Mouse (Mus musculus): ENCODE data around the gene Vmn2r24.

Gene Vmn2r24

DNA sequence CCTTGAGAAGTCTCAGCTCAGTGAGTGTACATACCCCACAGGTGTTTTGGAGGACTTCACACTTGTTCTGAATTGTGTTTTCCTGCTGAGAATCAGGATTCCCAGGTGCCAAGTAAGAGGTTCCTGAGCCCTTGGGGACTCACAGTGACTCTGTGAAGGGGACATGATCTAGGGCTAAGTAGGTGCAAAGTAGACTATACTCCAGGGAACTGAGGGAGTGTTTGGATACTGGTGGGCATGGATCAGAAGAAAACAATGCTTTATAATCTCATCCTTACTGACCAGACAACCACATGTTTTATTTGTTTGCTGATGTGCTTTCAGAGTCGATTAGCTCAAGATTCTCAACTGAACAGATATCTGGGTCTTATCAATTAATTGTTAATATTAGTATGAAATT is at the start of gene Vmn2r24:
Gene Vmn2r24, plus strand, starts transcription at position 301 of the 400 bp plus-strand sequence.
- WGBS = 70% methylated on average over 1 of the region's 1 CpGs

DNA sequence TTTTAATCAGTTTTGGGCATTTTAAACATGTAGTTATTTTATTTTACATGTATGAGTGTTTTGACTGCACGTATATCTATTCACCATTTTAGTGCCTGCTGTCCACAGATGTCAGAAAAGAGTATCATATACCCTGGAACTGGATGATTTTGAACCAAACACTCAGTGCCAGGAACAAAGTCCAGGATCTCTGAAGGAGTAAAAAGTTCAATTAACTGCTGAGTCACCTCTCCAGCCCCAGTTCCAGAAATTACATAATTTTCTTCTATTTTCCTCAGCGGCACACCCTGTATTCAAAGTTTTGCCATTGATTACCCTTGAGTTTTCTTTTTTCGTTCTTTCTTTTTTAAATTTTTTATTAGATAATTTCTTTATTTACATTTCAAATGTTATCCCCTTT is 8.6 kb upstream of the Vmn2r24 start:
- WGBS = 78% methylated on average over 3 of the region's 3 CpGs

DNA sequence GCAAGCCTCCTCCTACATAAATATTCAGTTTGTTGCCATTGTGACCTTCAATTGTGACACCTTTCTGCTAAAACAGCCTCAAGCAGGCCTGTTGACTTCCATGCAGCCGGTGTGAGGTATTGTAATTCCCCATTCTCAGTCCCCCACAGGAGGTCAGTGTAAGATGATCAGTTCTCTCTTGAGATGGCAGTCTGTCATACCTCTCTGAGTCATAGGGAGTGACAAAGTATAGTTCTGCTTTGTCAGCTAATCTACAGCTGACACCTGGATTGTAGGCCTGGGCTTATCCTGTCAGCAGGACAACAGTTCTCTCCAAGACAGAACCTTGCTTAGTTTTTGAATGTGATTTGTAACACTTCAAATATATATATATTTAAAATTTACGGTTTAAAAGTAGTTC is 6.2 kb downstream of the Vmn2r24 start:
- WGBS = 77% methylated on average over 2 of the region's 2 CpGs

DNA sequence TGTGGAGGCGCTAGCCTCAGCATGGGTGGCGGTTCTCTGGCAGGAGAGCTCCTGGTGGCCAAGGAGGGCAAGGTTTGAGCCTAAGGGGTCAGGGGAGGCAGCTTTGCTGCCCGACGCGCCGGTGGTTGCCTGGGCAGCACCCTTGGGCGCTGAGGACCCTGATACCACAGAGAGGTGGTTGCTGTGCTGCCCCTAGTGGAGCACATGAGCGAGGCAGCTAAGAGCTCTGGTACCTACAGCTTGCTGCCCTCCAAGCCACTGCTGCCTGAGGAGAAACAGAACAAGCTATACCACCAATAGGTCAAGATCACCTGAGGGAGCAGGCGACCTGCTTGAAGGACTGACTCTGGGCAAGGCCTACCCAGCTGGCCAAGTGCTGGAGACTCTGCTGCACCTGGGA is 15.1 kb downstream of the Vmn2r24 start:
- 42% methylated on average over 9 of the region's 9 CpGs for WGBS

DNA sequence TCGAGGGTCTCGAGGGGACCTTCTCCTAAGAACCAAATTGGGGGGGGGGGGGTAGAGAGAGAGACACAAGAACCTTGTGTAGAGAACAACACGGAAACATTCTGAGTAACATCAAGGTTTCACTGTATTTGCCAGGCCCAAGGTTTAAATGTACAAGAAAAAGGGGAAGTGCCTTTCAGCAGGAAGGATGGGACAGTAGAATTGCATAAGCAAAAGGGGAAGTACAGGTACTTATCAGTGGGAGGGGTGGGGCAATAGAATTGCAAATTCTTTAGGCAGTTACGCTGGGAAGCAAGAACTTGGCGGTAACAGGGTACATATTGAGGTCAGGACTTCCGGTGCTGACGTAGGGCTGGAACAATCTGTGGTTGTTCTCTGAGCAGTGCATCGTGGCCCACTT is 41.3 kb downstream of the Vmn2r24 start:
- WGBS = 78% methylated on average over 8 of the region's 8 CpGs

DNA sequence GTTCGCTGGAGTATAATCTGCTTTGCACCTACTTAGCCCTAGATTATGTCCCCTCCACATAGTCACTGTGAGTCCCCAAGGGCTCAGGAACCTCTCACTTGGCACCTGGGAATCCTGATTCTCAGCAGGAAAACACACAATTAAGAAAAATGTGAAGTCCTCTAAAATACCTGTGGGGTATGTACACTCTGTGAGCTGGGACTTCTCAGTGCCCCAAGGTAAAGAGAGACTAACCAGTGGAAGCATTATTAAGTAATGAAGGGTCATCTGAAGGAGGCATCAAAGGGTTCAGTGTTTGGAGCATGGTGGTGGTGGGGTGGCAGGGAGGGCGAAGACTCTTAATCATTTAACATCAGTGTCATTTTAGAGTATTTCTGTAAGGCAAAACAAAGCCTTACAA is 74.7 kb downstream of the Vmn2r24 start, which contains the start of gene Vmn2r25:
Gene Vmn2r25, minus strand, starts transcription at position 101 of the 400 bp plus-strand sequence.
- WGBS = 73% methylated on average over 2 of the region's 2 CpGs
